Mouse (Mus musculus): ENCODE results near the gene Rgn. TPM values are rescaled to one million over a fixed set of nuclear protein-coding genes. Genes with fewer than 3 reads are reported as not detected.
A peak's percentile ranks its signal among the peaks of the same experiment; 100 is the strongest.

Rgn gene
- 1 to 10 TPM in 1 of 2 experiments, under 1 TPM in 1; 0.67 to 3.4 TPM for total RNA-seq (2021)
- long read RNA-seq, experiment 1 = 0 reads
- long read RNA-seq, experiment 2, partial matches to known transcripts = 0 of 5 reads
- long read RNA-seq, experiment 2, other reads (novel, unspliced or antisense) = 5 of 5 reads

DNA sequence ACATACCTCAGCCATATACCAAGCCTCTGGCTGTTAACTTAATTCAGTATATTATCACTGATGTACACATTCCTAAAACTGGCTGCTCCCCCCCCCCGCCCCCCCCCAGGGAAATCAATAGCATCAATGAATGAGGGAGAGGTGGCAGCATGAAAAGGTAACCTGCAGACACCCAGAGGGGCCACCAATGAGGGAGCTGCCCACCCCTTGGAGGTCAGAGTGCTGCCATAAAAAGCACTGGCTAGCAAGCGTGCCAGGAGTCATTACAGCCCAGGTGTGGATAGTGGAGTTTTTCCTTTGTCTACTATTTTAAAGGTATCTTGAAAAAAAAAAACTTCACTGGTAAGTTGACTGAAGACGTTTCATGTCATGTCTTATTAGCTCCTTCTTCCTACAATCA lies at the start of gene Rgn:
TSS of gene Rgn (plus strand) at position 256 of the 400 bp plus-strand sequence.
- no peak for DNase-seq (ENCODE audit: low spot score in 2 of 2)

GRCm38 (mm10) chrX:20520290-20520939 lies 29.2 kb upstream of the Rgn start:
- no peak for DNase-seq (ENCODE audit: low spot score in 2 of 2)

DNA sequence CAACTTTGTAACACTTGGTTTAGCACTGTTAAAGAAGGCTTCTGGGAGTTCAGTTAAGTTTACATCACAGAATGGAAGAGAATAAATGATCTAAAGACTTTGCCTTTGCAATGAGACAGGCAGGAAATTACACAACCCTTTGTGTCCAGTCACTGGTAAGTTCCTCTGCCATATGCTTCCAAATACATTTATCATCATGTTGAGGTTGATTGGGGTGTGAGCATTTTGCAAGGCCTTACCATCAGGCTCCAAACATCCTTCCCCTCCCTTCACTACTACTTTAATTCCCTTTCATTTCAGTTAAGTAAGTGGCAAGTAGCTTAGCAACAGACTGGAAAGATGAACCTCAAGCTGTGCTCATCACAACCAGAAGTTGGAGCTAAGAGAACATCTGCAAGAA lies 28.0 kb upstream of the Rgn start:
- no peak for DNase-seq (ENCODE audit: low spot score in 2 of 2)

DNA sequence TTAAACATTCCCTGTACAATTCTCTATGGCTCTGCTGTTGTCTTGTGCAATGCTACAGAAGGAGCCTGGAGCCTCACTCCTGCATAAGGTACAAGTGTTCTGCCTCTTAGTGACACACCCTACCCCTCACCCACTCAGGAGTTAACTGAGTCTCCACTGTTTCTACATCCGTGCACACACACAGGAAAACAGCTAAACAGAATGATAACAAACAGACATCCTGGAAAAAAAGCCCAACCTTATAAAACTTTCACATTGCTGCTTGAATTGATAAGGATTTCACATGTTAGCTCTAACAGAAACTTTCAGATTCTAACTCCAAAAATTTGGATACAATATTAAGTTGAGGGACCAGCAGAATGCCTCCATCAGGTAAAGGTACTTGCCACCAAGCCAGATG lies 17.0 kb upstream of the Rgn start:
- no peak for DNase-seq (ENCODE audit: low spot score in 2 of 2)

GRCm38 (mm10) chrX:20543867-20544266 lies 5.7 kb upstream of the Rgn start:
- DNase-seq (ENCODE audit: low spot score in 2 of 2) = no peak

DNA sequence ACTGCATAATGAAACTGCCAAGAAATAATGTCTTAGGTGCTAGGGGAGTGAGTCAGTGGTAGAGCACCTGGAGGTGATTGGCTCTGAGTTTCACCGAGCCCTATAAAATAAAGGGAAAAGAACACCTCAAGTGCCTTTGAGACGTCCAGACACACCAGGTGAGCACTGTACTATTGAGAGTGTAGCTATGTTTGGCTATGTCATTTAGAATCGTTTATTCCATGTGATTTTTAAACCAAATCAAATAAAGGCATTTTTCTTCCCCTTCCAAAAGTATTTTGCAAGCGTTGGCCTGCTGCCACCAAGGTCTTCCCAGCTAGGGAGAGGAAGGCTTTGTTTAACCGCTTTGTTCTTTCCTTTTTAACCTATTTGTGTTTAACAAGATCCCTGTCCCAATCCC lies 2.0 kb upstream of the Rgn start:
- peak; percentile 36 to 44 for DNase-seq (ENCODE audit: low spot score in 2 of 2)

GRCm38 (mm10) chrX:20548011-20548879 lies 1.3 kb upstream of the Rgn start:
- peak; percentile 22 to 35 for DNase-seq (ENCODE audit: low spot score in 2 of 2)

GRCm38 (mm10) chrX:20548880-20549440 lies 627 bp upstream of the Rgn start:
- DNase-seq (ENCODE audit: low spot score in 2 of 2) = no peak

DNA sequence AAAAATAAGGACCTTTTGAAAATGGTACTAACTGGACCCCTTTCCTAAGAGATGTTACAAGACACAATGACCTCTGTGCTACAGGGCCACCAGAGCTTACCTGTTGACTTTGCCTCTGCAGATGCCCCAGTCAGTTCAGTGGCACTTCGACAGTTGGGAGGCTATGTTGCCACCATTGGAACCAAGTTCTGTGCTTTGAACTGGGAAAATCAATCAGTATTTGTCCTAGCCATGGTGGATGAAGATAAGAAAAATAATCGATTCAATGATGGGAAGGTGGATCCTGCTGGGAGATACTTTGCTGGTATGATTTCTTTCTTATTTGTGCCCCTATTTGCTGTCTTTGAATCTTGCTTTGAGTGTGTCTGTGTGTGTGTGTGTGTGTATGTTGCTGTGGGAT lies 2.6 kb downstream of the Rgn start:
- DNase-seq (ENCODE audit: low spot score in 2 of 2) = no peak

GRCm38 (mm10) chrX:20561846-20562245 lies 12.3 kb downstream of the Rgn start:
- DNase-seq (ENCODE audit: low spot score in 2 of 2) = no peak

- no peak for DNase-seq (ENCODE audit: low spot score in 2 of 2)
Measured at GRCm38 (mm10) chrX:20563941-20564340, 14.4 kb downstream of the Rgn start.

DNA sequence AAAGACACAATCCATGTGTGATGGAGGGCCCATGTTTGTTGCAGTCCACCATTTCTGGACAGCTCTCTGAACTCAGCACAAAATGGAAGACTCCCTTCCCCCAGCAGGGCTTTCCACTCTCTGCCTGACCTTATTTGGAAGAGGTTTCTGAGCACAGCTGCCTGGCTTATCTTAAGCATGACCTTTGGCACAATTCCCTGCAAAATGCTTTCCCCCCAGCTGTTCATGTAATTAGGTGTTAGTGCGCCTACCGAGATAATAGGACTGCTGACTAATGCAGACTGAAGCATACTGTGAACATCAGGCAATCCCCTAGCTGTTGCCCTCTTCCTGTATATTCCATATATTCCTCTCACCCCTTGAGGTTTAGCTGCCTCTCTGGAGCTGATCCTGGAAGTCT lies 21.4 kb downstream of the Rgn start:
- DNase-seq (ENCODE audit: low spot score in 2 of 2) = no peak

DNA sequence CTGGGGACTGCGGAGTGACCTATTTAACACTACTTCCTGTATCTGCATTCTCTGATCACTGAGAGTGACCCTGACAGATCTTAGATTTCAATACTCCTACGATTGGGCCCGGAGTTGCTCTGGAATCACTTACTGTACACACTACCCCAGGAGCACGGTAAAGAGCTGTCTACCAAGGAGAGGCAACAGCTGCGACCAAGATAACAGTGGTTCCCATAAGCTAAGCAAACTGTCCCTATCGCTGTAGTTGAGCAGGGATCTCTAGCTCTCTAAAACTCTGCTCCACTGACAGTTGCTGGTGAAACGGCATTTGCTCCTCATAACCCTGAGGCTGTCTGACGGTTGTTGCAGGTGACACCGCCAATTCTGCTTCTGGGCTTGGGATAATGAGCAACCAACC lies 23.1 kb downstream of the Rgn start:
- no peak for DNase-seq (ENCODE audit: low spot score in 2 of 2)

- no peak for DNase-seq (ENCODE audit: low spot score in 2 of 2)
Measured at GRCm38 (mm10) chrX:20573927-20574326, 24.3 kb downstream of the Rgn start.

DNA sequence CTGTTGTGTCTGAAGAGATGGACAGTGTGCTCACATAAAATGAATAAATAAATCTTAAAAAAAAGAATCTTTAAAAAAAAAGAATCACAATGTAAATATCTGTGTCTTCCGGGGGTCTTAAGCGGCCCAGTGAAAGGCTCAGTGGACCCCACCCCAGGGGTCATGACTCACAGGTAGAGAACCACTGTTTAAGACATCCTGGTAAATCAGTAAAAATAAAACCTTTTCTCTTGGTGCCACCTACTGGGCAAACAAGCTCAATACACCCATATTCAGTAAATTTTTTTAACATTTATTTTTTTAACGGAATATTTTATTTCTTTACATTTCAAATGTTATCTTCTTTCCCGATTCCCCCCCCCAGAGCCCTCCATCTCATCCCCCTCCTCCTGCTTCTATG lies 38.4 kb downstream of the Rgn start:
- DNase-seq (ENCODE audit: low spot score in 2 of 2) = no peak

DNA sequence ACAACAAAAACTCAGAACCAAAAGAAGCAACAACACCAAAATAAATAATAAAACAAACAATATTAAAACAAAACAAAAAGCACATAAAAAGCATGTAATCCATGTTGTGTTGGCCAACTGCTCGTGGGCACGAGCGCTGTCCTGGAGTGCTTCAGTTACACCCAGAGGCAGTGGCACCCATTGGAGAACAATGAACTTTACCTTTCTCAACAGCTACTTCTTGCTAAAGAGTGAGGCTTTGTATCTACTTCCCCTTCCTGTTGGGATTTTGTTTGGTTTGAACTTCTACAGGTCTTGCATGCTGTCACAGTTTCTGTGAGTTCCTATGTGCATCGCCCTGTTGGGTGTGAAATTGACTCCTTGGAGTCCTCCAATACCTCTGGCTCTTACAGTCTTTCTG lies 58.9 kb downstream of the Rgn start:
- DNase-seq (ENCODE audit: low spot score in 2 of 2) = no peak

Other genes with a start within 250 kb of the Rgn start
- 10 to 100 TPM; 13.2 to 14.2 TPM for gene Rp2, start 185.3 kb upstream of the Rgn start, total RNA-seq (2021)
- gene Jade3, start 124.1 kb upstream of the Rgn start, total RNA-seq (2021) = 1 to 10 TPM; 3.0 to 3.4 TPM
- 10 to 100 TPM; 37.6 to 38.5 TPM for gene Rbm10, start 67.7 kb downstream of the Rgn start, total RNA-seq (2021)
- gene Ndufb11, start 67.8 kb downstream of the Rgn start, total RNA-seq (2021) = 100 to 1,000 TPM; 330 to 353 TPM
- 100 to 1,000 TPM; 372 to 497 TPM for gene Uba1, start 108.5 kb downstream of the Rgn start, total RNA-seq (2021)
- gene Cdk16, start 138.2 kb downstream of the Rgn start, total RNA-seq (2021) = 100 to 1,000 TPM; 154 to 171 TPM
- 10 to 100 TPM; 26.7 to 30.0 TPM for gene Usp11, start 154.1 kb downstream of the Rgn start, total RNA-seq (2021)
- 100 to 1,000 TPM; 108 to 123 TPM for gene Araf, start 248.0 kb downstream of the Rgn start, total RNA-seq (2021)

Measured in adrenal gland, adult 18-20 months (tissue).